Mouse (Mus musculus): Measurements from ENCODE around the gene Mylk4. TPM values are rescaled to one million over a fixed set of nuclear protein-coding genes. Genes with fewer than 3 reads are reported as not detected.

Gene Mylk4
- polyA plus RNA-seq, 1 experiment from 2014 or later, result 2.3 TPM

GRCm38 (mm10) chr13:32759036-32759435 lies 24.7 kb downstream of the Mylk4 start:
- ATAC-seq (ENCODE audit: insufficient read depth, low FRiP score, low TSS enrichment), result no peak
- H3K4me3 ChIP-seq (ENCODE audit: low read depth, low read length), result no peak overlapping the region
- peak; percentile 9 for DNase-seq (ENCODE audit: low spot score)

GRCm38 (mm10) chr13:32752066-32752657 lies 31.6 kb downstream of the Mylk4 start:
- ATAC-seq (ENCODE audit: insufficient read depth, low FRiP score, low TSS enrichment) (no peak), DNase-seq (ENCODE audit: low spot score) (no peak)
- Histone ChIP-seq H3K4me1 (ENCODE audit: control insufficient read depth, insufficient read depth, low read length) (no peaks in the 10 kb centered on the region), H3K9me3 (ENCODE audit: control insufficient read depth, low read length) (no peaks in the 10 kb centered on the region), H3K36me3 (ENCODE audit: control insufficient read depth, insufficient read depth, low read length) (no peaks in the 10 kb centered on the region), H3K27ac (ENCODE audit: low read depth, low read length) (0 out of 2 replicates have a peak overlapping the region, but pooled peaks have one; percentile 23), H3K27me3 (ENCODE audit: control insufficient read depth, insufficient read depth, low read length) (no peaks in the 10 kb centered on the region), H3K4me3 (ENCODE audit: low read depth, low read length) (no peak overlapping the region), H3K9ac (ENCODE audit: low read length) (no peak overlapping the region), H3K4me2 (ENCODE audit: low read depth) (no peak overlapping the region)
- 42% methylated on average over 4 of the region's 4 CpGs for WGBS

More at GRCm38 (mm10) chr13:32759036-32759435, 24.7 kb downstream of the Mylk4 start:
- WGBS, result 21% methylated on average over 4 of the region's 4 CpGs
- no peaks in the 10 kb centered on the region for H3K9me3 ChIP-seq (ENCODE audit: control insufficient read depth, low read length)
- H3K27ac ChIP-seq (ENCODE audit: low read depth, low read length), result no peak overlapping the region
- H3K4me1 ChIP-seq (ENCODE audit: control insufficient read depth, insufficient read depth, low read length), result no peaks in the 10 kb centered on the region
- no peaks in the 10 kb centered on the region for H3K27me3 ChIP-seq (ENCODE audit: control insufficient read depth, insufficient read depth, low read length)
- no peak overlapping the region for H3K4me2 ChIP-seq (ENCODE audit: low read depth)
- H3K9ac ChIP-seq (ENCODE audit: low read length), result no peak overlapping the region
- no peaks in the 10 kb centered on the region for H3K36me3 ChIP-seq (ENCODE audit: control insufficient read depth, insufficient read depth, low read length)

GRCm38 (mm10) chr13:32750507-32750906 lies 33.2 kb downstream of the Mylk4 start:
- no peaks in the 10 kb centered on the region for H3K27me3 ChIP-seq (ENCODE audit: control insufficient read depth, insufficient read depth, low read length)
- no peak overlapping the region for H3K27ac ChIP-seq (ENCODE audit: low read depth, low read length)
- no peak overlapping the region for H3K9ac ChIP-seq (ENCODE audit: low read length)
- WGBS, result 91% methylated on average over 1 of the region's 1 CpGs
- H3K4me1 ChIP-seq (ENCODE audit: control insufficient read depth, insufficient read depth, low read length), result no peaks in the 10 kb centered on the region
- no peak overlapping the region for H3K4me3 ChIP-seq (ENCODE audit: low read depth, low read length)
- no peaks in the 10 kb centered on the region for H3K36me3 ChIP-seq (ENCODE audit: control insufficient read depth, insufficient read depth, low read length)
- DNase-seq (ENCODE audit: low spot score), result no peak
- no peaks in the 10 kb centered on the region for H3K9me3 ChIP-seq (ENCODE audit: control insufficient read depth, low read length)
- H3K4me2 ChIP-seq (ENCODE audit: low read depth), result no peak overlapping the region
- ATAC-seq (ENCODE audit: insufficient read depth, low FRiP score, low TSS enrichment), result no peak

GRCm38 (mm10) chr13:32748421-32748820 lies 35.3 kb downstream of the Mylk4 start:
- WGBS, result 61% methylated on average over 2 of the region's 2 CpGs
- no peak overlapping the region for H3K27ac ChIP-seq (ENCODE audit: low read depth, low read length)
- no peak overlapping the region for H3K9ac ChIP-seq (ENCODE audit: low read length)
- DNase-seq (ENCODE audit: low spot score), result no peak
- no peaks in the 10 kb centered on the region for H3K9me3 ChIP-seq (ENCODE audit: control insufficient read depth, low read length)
- H3K36me3 ChIP-seq (ENCODE audit: control insufficient read depth, insufficient read depth, low read length), result no peaks in the 10 kb centered on the region
- H3K4me3 ChIP-seq (ENCODE audit: low read depth, low read length), result no peak overlapping the region
- no peaks in the 10 kb centered on the region for H3K4me1 ChIP-seq (ENCODE audit: control insufficient read depth, insufficient read depth, low read length)
- no peaks in the 10 kb centered on the region for H3K27me3 ChIP-seq (ENCODE audit: control insufficient read depth, insufficient read depth, low read length)
- ATAC-seq (ENCODE audit: insufficient read depth, low FRiP score, low TSS enrichment), result no peak
- no peak overlapping the region for H3K4me2 ChIP-seq (ENCODE audit: low read depth)

GRCm38 (mm10) chr13:32741161-32741560 lies 42.6 kb downstream of the Mylk4 start:
- Histone ChIP-seq H3K27ac (ENCODE audit: low read depth, low read length) (no peak overlapping the region), H3K4me2 (ENCODE audit: low read depth) (no peak overlapping the region), H3K4me3 (ENCODE audit: low read depth, low read length) (no peak overlapping the region), H3K36me3 (ENCODE audit: control insufficient read depth, insufficient read depth, low read length) (no peaks in the 10 kb centered on the region), H3K27me3 (ENCODE audit: control insufficient read depth, insufficient read depth, low read length) (no peaks in the 10 kb centered on the region), H3K9me3 (ENCODE audit: control insufficient read depth, low read length) (no peaks in the 10 kb centered on the region), H3K9ac (ENCODE audit: low read length) (no peak overlapping the region), H3K4me1 (ENCODE audit: control insufficient read depth, insufficient read depth, low read length) (no peaks in the 10 kb centered on the region)
- DNase-seq (ENCODE audit: low spot score), result no peak
- ATAC-seq (ENCODE audit: insufficient read depth, low FRiP score, low TSS enrichment), result no peak
- 49% methylated on average over 7 of the region's 7 CpGs for WGBS

- Histone ChIP-seq H3K4me2 (ENCODE audit: low read depth) (no peak overlapping the region), H3K9ac (ENCODE audit: low read length) (no peak overlapping the region), H3K36me3 (ENCODE audit: control insufficient read depth, insufficient read depth, low read length) (no peaks in the 10 kb centered on the region), H3K9me3 (ENCODE audit: control insufficient read depth, low read length) (no peaks in the 10 kb centered on the region), H3K4me1 (ENCODE audit: control insufficient read depth, insufficient read depth, low read length) (no peaks in the 10 kb centered on the region), H3K27me3 (ENCODE audit: control insufficient read depth, insufficient read depth, low read length) (no peaks in the 10 kb centered on the region), H3K27ac (ENCODE audit: low read depth, low read length) (no peak overlapping the region), H3K4me3 (ENCODE audit: low read depth, low read length) (no peak overlapping the region)
- DNase-seq (ENCODE audit: low spot score) (no peak), ATAC-seq (ENCODE audit: insufficient read depth, low FRiP score, low TSS enrichment) (no peak)
Measured at GRCm38 (mm10) chr13:32731283-32731682, 52.5 kb downstream of the Mylk4 start.

GRCm38 (mm10) chr13:32724606-32725005 lies 59.1 kb downstream of the Mylk4 start:
- WGBS, result 96% methylated on average over 5 of the region's 5 CpGs

GRCm38 (mm10) chr13:32721717-32722116 lies 62.0 kb downstream of the Mylk4 start:
- Histone ChIP-seq H3K27ac (ENCODE audit: low read depth, low read length) (no peak overlapping the region), H3K9ac (ENCODE audit: low read length) (no peak overlapping the region), H3K4me2 (ENCODE audit: low read depth) (no peak overlapping the region), H3K27me3 (ENCODE audit: control insufficient read depth, insufficient read depth, low read length) (no peaks in the 10 kb centered on the region), H3K36me3 (ENCODE audit: control insufficient read depth, insufficient read depth, low read length) (no peaks in the 10 kb centered on the region), H3K4me3 (ENCODE audit: low read depth, low read length) (no peak overlapping the region), H3K9me3 (ENCODE audit: control insufficient read depth, low read length) (no peaks in the 10 kb centered on the region), H3K4me1 (ENCODE audit: control insufficient read depth, insufficient read depth, low read length) (no peaks in the 10 kb centered on the region)
- ATAC-seq (ENCODE audit: insufficient read depth, low FRiP score, low TSS enrichment) (no peak), DNase-seq (ENCODE audit: low spot score) (no peak)
- 92% methylated on average over 4 of the region's 4 CpGs for WGBS

More at GRCm38 (mm10) chr13:32724606-32725005, 59.1 kb downstream of the Mylk4 start:
- Histone ChIP-seq H3K4me3 (ENCODE audit: low read depth, low read length) (no peak overlapping the region), H3K36me3 (ENCODE audit: control insufficient read depth, insufficient read depth, low read length) (no peaks in the 10 kb centered on the region), H3K27me3 (ENCODE audit: control insufficient read depth, insufficient read depth, low read length) (no peaks in the 10 kb centered on the region), H3K4me1 (ENCODE audit: control insufficient read depth, insufficient read depth, low read length) (no peaks in the 10 kb centered on the region), H3K4me2 (ENCODE audit: low read depth) (no peak overlapping the region), H3K9me3 (ENCODE audit: control insufficient read depth, low read length) (no peaks in the 10 kb centered on the region), H3K27ac (ENCODE audit: low read depth, low read length) (no peak overlapping the region), H3K9ac (ENCODE audit: low read length) (no peak overlapping the region)
- no peak for DNase-seq (ENCODE audit: low spot score)
- ATAC-seq (ENCODE audit: insufficient read depth, low FRiP score, low TSS enrichment), result no peak

- Histone ChIP-seq H3K9me3 (ENCODE audit: control insufficient read depth, low read length) (no peaks in the 10 kb centered on the region), H3K27ac (ENCODE audit: low read depth, low read length) (no peak overlapping the region), H3K4me3 (ENCODE audit: low read depth, low read length) (no peak overlapping the region), H3K36me3 (ENCODE audit: control insufficient read depth, insufficient read depth, low read length) (no peaks in the 10 kb centered on the region), H3K4me1 (ENCODE audit: control insufficient read depth, insufficient read depth, low read length) (no peaks in the 10 kb centered on the region), H3K9ac (ENCODE audit: low read length) (no peak overlapping the region), H3K4me2 (ENCODE audit: low read depth) (no peak overlapping the region), H3K27me3 (ENCODE audit: control insufficient read depth, insufficient read depth, low read length) (no peaks in the 10 kb centered on the region)
- 51% methylated on average over 3 of the region's 3 CpGs for WGBS
- no peak for DNase-seq (ENCODE audit: low spot score)
- no peak for ATAC-seq (ENCODE audit: insufficient read depth, low FRiP score, low TSS enrichment)
Measured at GRCm38 (mm10) chr13:32719284-32719683, 64.5 kb downstream of the Mylk4 start.

Data from neural tube, embryonic 11.5 days (tissue).